9 mouse cellular contexts compared by ENCODE assay signal in genomic region chr9:57744462-57745091, GRCm38 (mm10). TPM values are rescaled to one million over a fixed set of nuclear protein-coding genes. Genes with fewer than 3 reads are reported as not detected.
DNase-seq lines count a peak whose midpoint lies in the region; ATAC-seq lines count a peak whose summit lies in the region.
"Had no signal": no experiment of that assay in that cellular context is flagged by ENCODE, and none has a peak within 500 bp of the region (broad histone marks: within the 10 kb centered on the region; RNA-seq: fewer than 3 reads in every experiment).

No protein-coding gene starts in this region.

- no peak overlapping the region for H3K9ac ChIP-seq in hindbrain, embryonic 13.5 days
- no peak overlapping the region for H3K9ac ChIP-seq in liver, embryonic 13.5 days

- peak; percentile 38 for DNase-seq in hindbrain, embryonic 10.5 days (ENCODE audit: low spot score)
- DNase-seq in adrenal gland, postnatal 14 days, result peak; percentile 65
- DNase-seq in liver, embryonic 13.5 days, result no peak
- peak; percentile 84 for DNase-seq in splenic B cell, adult 2 months (ENCODE audit: low read depth, low spot score)
- no peak for DNase-seq in testis, postnatal 10 days (ENCODE audit: low spot score)

- no peak for ATAC-seq in hindbrain, embryonic 13.5 days (ENCODE audit: low FRiP score)
- peak; percentile 76 for ATAC-seq in CD4-positive, CD25-positive, alpha-beta regulatory T cell, adult 4 months
- ATAC-seq in erythroid progenitor cell, adult 5-6 weeks (replicated peaks; ENCODE audit: low FRiP score, poor library complexity, severe bottlenecking), result peak; percentile 64
- no peak for ATAC-seq in liver, embryonic 13.5 days (ENCODE audit: low read depth)

- H3K4me3 ChIP-seq in hindbrain, embryonic 10.5 days, result no peak overlapping the region
- H3K4me3 ChIP-seq in hindbrain, embryonic 13.5 days, result no peak overlapping the region
- no peak overlapping the region for H3K4me3 ChIP-seq in liver, embryonic 13.5 days (replicated peaks)
- H3K4me3 ChIP-seq: erythroblast, embryonic 14.5 days had no signal

- H3K27me3 ChIP-seq in hindbrain, embryonic 10.5 days (ENCODE audit: insufficient read depth, poor library complexity, severe bottlenecking), result no peaks in the 10 kb centered on the region
- H3K27me3 ChIP-seq in hindbrain, embryonic 13.5 days, result no peaks in the 10 kb centered on the region
- H3K27me3 ChIP-seq in liver, embryonic 13.5 days, result no peaks in the 10 kb centered on the region
- H3K27me3 ChIP-seq in splenic B cell, adult 2 months (ENCODE audit: control insufficient read depth, insufficient read depth, low read length, poor library complexity, severe bottlenecking), result no peaks in the 10 kb centered on the region

- H3K4me1 ChIP-seq in hindbrain, embryonic 10.5 days (replicated peaks), result no peaks in the 10 kb centered on the region
- H3K4me1 ChIP-seq in hindbrain, embryonic 13.5 days (replicated peaks), result no peaks in the 10 kb centered on the region
- H3K4me1 ChIP-seq in liver, embryonic 13.5 days (replicated peaks), result no peaks in the 10 kb centered on the region

- H3K9me3 ChIP-seq in hindbrain, embryonic 10.5 days, result no peaks in the 10 kb centered on the region
- H3K9me3 ChIP-seq in hindbrain, embryonic 13.5 days, result no peaks in the 10 kb centered on the region
- H3K9me3 ChIP-seq in liver, embryonic 13.5 days (replicated peaks), result no peaks in the 10 kb centered on the region

- H3K27ac ChIP-seq in hindbrain, embryonic 10.5 days, result no peak overlapping the region
- H3K27ac ChIP-seq in hindbrain, embryonic 13.5 days, result no peak overlapping the region
- H3K27ac ChIP-seq in liver, embryonic 13.5 days, result peak overlapping the region; percentile 2; the same call in 1 of the 2 replicates

- peaks cover 97% of the 10 kb centered on the region for H3K36me3 ChIP-seq in hindbrain, embryonic 10.5 days
- peaks cover 81% of the 10 kb centered on the region for H3K36me3 ChIP-seq in hindbrain, embryonic 13.5 days
- H3K36me3 ChIP-seq in liver, embryonic 13.5 days, result peaks cover 96% of the 10 kb centered on the region
- peaks cover 5% of the 10 kb centered on the region for H3K36me3 ChIP-seq in splenic B cell, adult 2 months (ENCODE audit: control insufficient read depth, insufficient read depth, low read length, poor library complexity, severe bottlenecking)

- H3K4me2 ChIP-seq in hindbrain, embryonic 13.5 days, result no peak overlapping the region
- H3K4me2 ChIP-seq in liver, embryonic 13.5 days, result no peak overlapping the region

- WGBS in hindbrain, embryonic 10.5 days, result 72% methylated on average over 3 of the region's 3 CpGs
- 80% methylated on average over 3 of the region's 3 CpGs for WGBS in hindbrain, embryonic 13.5 days
- WGBS in liver, embryonic 13.5 days (ENCODE audit: insufficient replicate concordance), result 54% methylated on average over 3 of the region's 3 CpGs

RNA-seq across cellular contexts. Expression of gene Clk3, which starts 21.1 kb away (rescaled TPM):
- 90.7 and 105 TPM in 2 replicates for polyA plus RNA-seq in hindbrain, embryonic 10.5 days (2016; fragmentation: Nextera tagmentation; extraction: Ambion mirVana)
- polyA plus RNA-seq in hindbrain, embryonic 13.5 days (2015; fragmentation: Nextera tagmentation; extraction: Ambion mirVana), result 71.2 and 72.4 TPM in 2 replicates
- 100 to 1,000 TPM in 1 of 2 experiments, 10 to 100 TPM in 1; 95.0 to 107 TPM for polyA plus RNA-seq in CD4-positive, CD25-positive, alpha-beta regulatory T cell, adult 4 months (2017; shearing (Covaris generic))
- 55.0 and 66.5 TPM in 2 replicates for total RNA-seq in adrenal gland, postnatal 14 days (2021)
- total RNA-seq in erythroid progenitor cell, adult 5-6 weeks (2015; ENCODE audit: low replicate concordance), result 237 and 278 TPM in 2 replicates
- 247 and 348 TPM in 2 replicates for total RNA-seq in erythroid progenitor cell, adult 5-6 weeks (2017; ENCODE audit: low replicate concordance)
- 86.2 and 97.4 TPM in 2 replicates for polyA plus RNA-seq in liver, embryonic 13.5 days (2015; fragmentation: Nextera tagmentation; extraction: Ambion mirVana)

RNA-seq across cellular contexts. Expression of gene Edc3, which starts 36.2 kb away (rescaled TPM):
- polyA plus RNA-seq in hindbrain, embryonic 10.5 days (2016; fragmentation: Nextera tagmentation; extraction: Ambion mirVana), result 41.0 and 41.1 TPM in 2 replicates
- polyA plus RNA-seq in hindbrain, embryonic 13.5 days (2015; fragmentation: Nextera tagmentation; extraction: Ambion mirVana), result 33.8 and 35.4 TPM in 2 replicates
- 10 to 100 TPM; 30.2 to 30.5 TPM for polyA plus RNA-seq in CD4-positive, CD25-positive, alpha-beta regulatory T cell, adult 4 months (2017; shearing (Covaris generic))
- total RNA-seq in adrenal gland, postnatal 14 days (2021), result 8.9 and 10.6 TPM in 2 replicates
- 5.8 and 7.5 TPM in 2 replicates for total RNA-seq in erythroid progenitor cell, adult 5-6 weeks (2015; ENCODE audit: low replicate concordance)
- 2.8 and 8.6 TPM in 2 replicates for total RNA-seq in erythroid progenitor cell, adult 5-6 weeks (2017; ENCODE audit: low replicate concordance)
- 16.7 and 18.4 TPM in 2 replicates for polyA plus RNA-seq in liver, embryonic 13.5 days (2015; fragmentation: Nextera tagmentation; extraction: Ambion mirVana)

RNA-seq across cellular contexts. Expression of gene Cyp1a1, which starts 56.8 kb away (rescaled TPM):
- not detected in 2 replicates for polyA plus RNA-seq in hindbrain, embryonic 10.5 days (2016; fragmentation: Nextera tagmentation; extraction: Ambion mirVana)
- 0.09 and 0.12 TPM in 2 replicates for polyA plus RNA-seq in hindbrain, embryonic 13.5 days (2015; fragmentation: Nextera tagmentation; extraction: Ambion mirVana)
- not detected for polyA plus RNA-seq in CD4-positive, CD25-positive, alpha-beta regulatory T cell, adult 4 months (2017; shearing (Covaris generic))
- 0.37 TPM in 1 of 2 replicates, not detected in the other for total RNA-seq in adrenal gland, postnatal 14 days (2021)
- not detected in 2 replicates for total RNA-seq in erythroid progenitor cell, adult 5-6 weeks (2015; ENCODE audit: low replicate concordance)
- total RNA-seq in erythroid progenitor cell, adult 5-6 weeks (2017; ENCODE audit: low replicate concordance), result not detected in 2 replicates
- polyA plus RNA-seq in liver, embryonic 13.5 days (2015; fragmentation: Nextera tagmentation; extraction: Ambion mirVana), result 0.17 and 0.22 TPM in 2 replicates
- polyA plus RNA-seq: erythroblast, embryonic 14.5 days had no signal

Comparison
In these comparisons a context has a peak if more than half of its experiments do, and no peak if none do; other contexts are left out.
1. DNase-seq: peak in hindbrain, embryonic 10.5 days (single experiment), adrenal gland, postnatal 14 days (single experiment) and splenic B cell, adult 2 months (single experiment); none in liver, embryonic 13.5 days (single experiment) and testis, postnatal 10 days (single experiment).
2. ATAC-seq: peak in CD4-positive, CD25-positive, alpha-beta regulatory T cell, adult 4 months (single experiment) and erythroid progenitor cell, adult 5-6 weeks (single experiment); none in hindbrain, embryonic 13.5 days (single experiment) and liver, embryonic 13.5 days (single experiment).